Mouse (Mus musculus) cerebellum, postnatal 10 days (tissue): ENCODE measurements at regions not wholly inside any gene's neighbourhood (a gene's known extent, or its start where the extent isn't known, plus 50 kb on each side); places are given as distances from the start of the nearest gene placed in this dataset.

Source experiments
- DNase-seq, 2 experiments: peaks; one replicate each; pipeline ENCODE4 v3.0.0; 2021; ENCODE audit warnings: mixed read lengths in 2 of 2

GRCm38 (mm10) chr5:69040045-69040444, 301.4 kb downstream of the Kctd8 start:
- DNase-seq, result no peak

DNA sequence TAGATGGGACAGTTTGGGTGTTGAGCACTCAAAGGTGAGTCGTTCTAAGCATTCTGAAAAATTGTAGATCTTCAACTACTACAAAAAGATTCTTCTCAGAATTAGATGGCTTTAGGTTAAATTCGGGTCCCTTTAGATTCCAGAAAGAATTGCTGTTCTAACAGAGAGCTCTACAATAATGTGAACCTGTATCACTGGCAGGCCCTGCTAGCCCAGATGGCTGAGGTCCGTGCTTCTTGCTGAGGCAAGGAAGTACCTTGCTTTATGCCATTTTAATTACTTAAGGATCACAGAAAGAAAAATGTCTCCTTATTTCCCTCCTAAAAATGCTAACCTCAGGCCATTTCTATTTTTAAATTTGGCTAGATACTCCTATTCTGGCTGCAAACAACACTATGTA, 322.1 kb downstream of the Kctd8 start:
- peak; percentile 15 to 36 for DNase-seq

DNA sequence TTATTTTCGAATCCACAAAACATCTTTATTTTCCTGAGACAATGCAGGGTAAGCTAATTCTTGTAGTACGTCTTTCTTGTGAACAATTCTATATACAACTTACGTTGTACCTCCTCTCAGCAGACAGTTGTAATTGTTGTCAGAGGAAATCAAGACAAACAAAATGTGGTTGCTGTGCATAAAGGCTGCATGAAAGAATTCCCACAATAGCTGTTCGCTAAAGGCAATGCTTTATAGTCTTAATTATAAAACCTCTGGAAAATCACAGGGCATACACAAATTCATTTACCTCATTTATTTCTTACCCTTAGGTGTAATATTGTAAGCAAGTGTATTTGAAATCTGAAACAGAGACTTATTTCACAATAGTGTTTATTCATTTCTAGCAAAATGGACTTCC, 355.3 kb downstream of the Kctd8 start:
- DNase-seq, result no peak

- DNase-seq, result no peak
Observed at GRCm38 (mm10) chr5:68954696-68955095, 386.8 kb downstream of the Kctd8 start.
